ENCODE assay signal across 15 mouse cellular contexts in genomic region chr6:137126861-137127260, GRCm38 (mm10). TPM values are rescaled to one million over a fixed set of nuclear protein-coding genes. Genes with fewer than 3 reads are reported as not detected.
DNase-seq lines count a peak whose midpoint lies in the region; ATAC-seq and TF ChIP-seq lines count a peak whose summit lies in the region.
"Had no signal": no experiment of that assay in that cellular context is flagged by ENCODE, and none has a peak within 500 bp of the region (broad histone marks: within the 10 kb centered on the region; RNA-seq: fewer than 3 reads in every experiment).

No protein-coding gene starts in this region.

- no peak overlapping the region for H3K9ac ChIP-seq in heart, embryonic 13.5 days
- H3K9ac ChIP-seq in lung, embryonic 14.5 days = no peak overlapping the region
- no peak overlapping the region; the same call in 1 of the 2 replicates for H3K9ac ChIP-seq in stomach, embryonic 16.5 days (ENCODE audit: low read length)
- no peak overlapping the region for H3K9ac ChIP-seq in forebrain, embryonic 14.5 days (ENCODE audit: low read length)
- H3K9ac ChIP-seq: forebrain, embryonic 15.5 days; hindbrain, embryonic 15.5 days had no signal

- WGBS in heart, embryonic 13.5 days = 65% methylated on average over 5 of the region's 5 CpGs
- WGBS in lung, embryonic 14.5 days = 33% methylated on average over 5 of the region's 5 CpGs
- WGBS in stomach, embryonic 16.5 days = 31% methylated on average over 5 of the region's 5 CpGs
- WGBS in forebrain, embryonic 14.5 days = 87% methylated on average over 5 of the region's 5 CpGs

- no peaks in the 10 kb centered on the region for H3K9me3 ChIP-seq in heart, embryonic 13.5 days
- no peaks in the 10 kb centered on the region for H3K9me3 ChIP-seq in lung, embryonic 14.5 days (ENCODE audit: low read depth, low read length)
- no peaks in the 10 kb centered on the region for H3K9me3 ChIP-seq in stomach, embryonic 16.5 days (replicated peaks; ENCODE audit: control insufficient read depth, low read length)
- no peaks in the 10 kb centered on the region for H3K9me3 ChIP-seq in forebrain, embryonic 14.5 days (replicated peaks; ENCODE audit: control insufficient read depth, low read length)
- H3K9me3 ChIP-seq: forebrain, embryonic 15.5 days; hindbrain, embryonic 15.5 days had no signal

- no peak overlapping the region for H3K4me3 ChIP-seq in heart, embryonic 13.5 days
- H3K4me3 ChIP-seq in lung, embryonic 14.5 days (ENCODE audit: low read depth, low read length) = no peak overlapping the region
- no peak overlapping the region for H3K4me3 ChIP-seq in embryonic fibroblast, embryonic 13.5 days (ENCODE audit: insufficient read depth, low read length)
- H3K4me3 ChIP-seq in stomach, embryonic 16.5 days (replicated peaks; ENCODE audit: low read length) = no peak overlapping the region
- no peak overlapping the region for H3K4me3 ChIP-seq in forebrain, embryonic 14.5 days (ENCODE audit: low read depth, low read length)
- H3K4me3 ChIP-seq: forebrain, embryonic 15.5 days; heart, adult 2 months; hindbrain, embryonic 15.5 days had no signal

- TF ChIP-seq CTCF in lung, embryonic 14.5 days (IDR thresholded peaks at IDR 0.05; ENCODE audit: low read depth) = no peak
- no peak for TF ChIP-seq CTCF in embryonic fibroblast, embryonic 13.5 days (IDR thresholded peaks at IDR 0.05; ENCODE audit: borderline replicate concordance, insufficient read depth, low read length)

- peaks cover 37% of the 10 kb centered on the region; the same call in 1 of the 2 replicates for H3K4me1 ChIP-seq in heart, embryonic 13.5 days
- H3K4me1 ChIP-seq in lung, embryonic 14.5 days (ENCODE audit: insufficient read depth) = peaks cover 19% of the 10 kb centered on the region
- peaks cover 17% of the 10 kb centered on the region for H3K4me1 ChIP-seq in embryonic fibroblast, embryonic 13.5 days (ENCODE audit: control insufficient read depth, insufficient read depth, low read length)
- peaks cover 16% of the 10 kb centered on the region for H3K4me1 ChIP-seq in stomach, embryonic 16.5 days (ENCODE audit: control insufficient read depth, insufficient read depth, low read length)
- no peaks in the 10 kb centered on the region for H3K4me1 ChIP-seq in forebrain, embryonic 14.5 days (ENCODE audit: control insufficient read depth, insufficient read depth, low read length)
- H3K4me1 ChIP-seq: forebrain, embryonic 15.5 days had no signal

- no peak for DNase-seq in heart, postnatal 25 days (ENCODE audit: low spot score)
- DNase-seq in lung, embryonic 14.5 days = no peak
- no peak for DNase-seq in lung, postnatal 14 days
- no peak for DNase-seq in forebrain, embryonic 14.5 days (ENCODE audit: low spot score)
- DNase-seq in gastrocnemius, adult 8-10 months (ENCODE audit: low spot score in 2 of 2) = no peak
- DNase-seq: cerebellum, adult 9-10 months; heart, postnatal 10 days; kidney, adult 8-10 months; midbrain, embryonic 14.5 days had no signal

- intact Hi-C loops in heart, postnatal 25 days (cut with DNase I) = no loop called here

- no peaks in the 10 kb centered on the region for H3K27me3 ChIP-seq in heart, embryonic 13.5 days (replicated peaks)
- H3K27me3 ChIP-seq in lung, embryonic 14.5 days (ENCODE audit: insufficient read depth, low read length) = no peaks in the 10 kb centered on the region
- no peaks in the 10 kb centered on the region for H3K27me3 ChIP-seq in stomach, embryonic 16.5 days (ENCODE audit: control insufficient read depth, insufficient read depth, low read length)
- no peaks in the 10 kb centered on the region for H3K27me3 ChIP-seq in forebrain, embryonic 14.5 days (replicated peaks; ENCODE audit: control insufficient read depth, insufficient read depth, low read length)
- H3K27me3 ChIP-seq: forebrain, embryonic 15.5 days; hindbrain, embryonic 15.5 days had no signal

- H3K27ac ChIP-seq in heart, embryonic 13.5 days (replicated peaks) = peak overlapping the region; percentile 48; the same call in 1 of the 2 replicates
- H3K27ac ChIP-seq in lung, embryonic 14.5 days (ENCODE audit: low read depth) = peak overlapping the region; percentile 22
- H3K27ac ChIP-seq in embryonic fibroblast, embryonic 13.5 days (ENCODE audit: insufficient read depth, low read length) = peak overlapping the region; percentile 82
- H3K27ac ChIP-seq in stomach, embryonic 16.5 days (ENCODE audit: low read length) = peak overlapping the region; percentile 88
- H3K27ac ChIP-seq in forebrain, embryonic 14.5 days (ENCODE audit: low read depth, low read length) = no peak overlapping the region
- H3K27ac ChIP-seq: forebrain, embryonic 15.5 days; heart, adult 2 months; hindbrain, embryonic 15.5 days had no signal

- no peak overlapping the region for H3K4me2 ChIP-seq in heart, embryonic 13.5 days
- H3K4me2 ChIP-seq in lung, embryonic 14.5 days = no peak overlapping the region
- no peak overlapping the region for H3K4me2 ChIP-seq in stomach, embryonic 16.5 days (ENCODE audit: low read depth, low read length)
- no peak overlapping the region for H3K4me2 ChIP-seq in forebrain, embryonic 14.5 days (ENCODE audit: low read length)
- H3K4me2 ChIP-seq: forebrain, embryonic 15.5 days; hindbrain, embryonic 15.5 days had no signal

- no peak for TF ChIP-seq POLR2A in embryonic fibroblast, embryonic 13.5 days (IDR thresholded peaks at IDR 0.05; ENCODE audit: low read depth, low read length)

- no peaks in the 10 kb centered on the region for H3K36me3 ChIP-seq in heart, embryonic 13.5 days
- H3K36me3 ChIP-seq in lung, embryonic 14.5 days (ENCODE audit: insufficient read depth) = no peaks in the 10 kb centered on the region
- no peaks in the 10 kb centered on the region for H3K36me3 ChIP-seq in stomach, embryonic 16.5 days (ENCODE audit: control insufficient read depth, insufficient read depth, low read length)
- no peaks in the 10 kb centered on the region for H3K36me3 ChIP-seq in forebrain, embryonic 14.5 days (ENCODE audit: control insufficient read depth, insufficient read depth, low read length)
- H3K36me3 ChIP-seq: forebrain, embryonic 15.5 days; hindbrain, embryonic 15.5 days had no signal

- ATAC-seq in heart, embryonic 13.5 days (ENCODE audit: extremely low read depth, insufficient number of reproducible peaks, low FRiP score, low TSS enrichment) = no peak
- ATAC-seq in lung, embryonic 14.5 days (ENCODE audit: insufficient read depth) = 0 out of 2 replicates have a peak, but pooled peaks have one; percentile 6
- no peak for ATAC-seq in stomach, embryonic 16.5 days (ENCODE audit: insufficient read depth, low FRiP score)
- ATAC-seq in forebrain, embryonic 14.5 days = no peak
- ATAC-seq: forebrain, embryonic 15.5 days had no signal

RNA-seq across cellular contexts. Expression of gene Rerg, which starts 43.4 kb away (rescaled TPM):
- polyA plus RNA-seq in heart, embryonic 13.5 days (2015; fragmentation: Nextera tagmentation; extraction: Ambion mirVana) = 4.5 and 5.2 TPM in 2 replicates
- total RNA-seq in heart, postnatal 25 days (2021) = 1 to 10 TPM; 3.5 to 4.8 TPM
- polyA plus RNA-seq in lung, embryonic 14.5 days (2014; fragmentation: Nextera tagmentation; extraction: Ambion mirVana) = 21.3 and 22.0 TPM in 2 replicates
- polyA plus RNA-seq in embryonic fibroblast, embryonic 13.5 days (2011; ENCODE audit: insufficient read length, low read depth, missing spikeins) = 5.8 and 15.2 TPM in 2 replicates
- polyA plus RNA-seq in stomach, embryonic 16.5 days (2015; fragmentation: Nextera tagmentation; extraction: Ambion mirVana) = 29.9 and 32.1 TPM in 2 replicates
- polyA plus RNA-seq in forebrain, embryonic 14.5 days (2014; fragmentation: Nextera tagmentation; extraction: Ambion mirVana) = 4.8 and 6.2 TPM in 2 replicates
- 1 to 10 TPM in 1 of 4 experiments, under 1 TPM in 3; 0.46 to 1.6 (median 0.76) TPM for total RNA-seq in gastrocnemius, adult 8-10 months (2022)
